Mouse (Mus musculus): ENCODE data around the gene Alox8.

GRCm38 (mm10) chr11:69147546-69147945 lies 50.1 kb downstream of the Alox8 start:
- no peak for TF ChIP-seq EP300 (IDR thresholded peaks at IDR 0.05; ENCODE audit: insufficient read depth, low read depth, low read length)
- no peak for TF ChIP-seq CTCF (IDR thresholded peaks at IDR 0.05; ENCODE audit: low read depth, low read length)
- TF ChIP-seq POLR2A (IDR thresholded peaks at IDR 0.05; ENCODE audit: insufficient read depth, low read length) = no peak
